Mouse (Mus musculus) thymus, postnatal 36 days (tissue): Measurements from ENCODE around the gene Nsl1.
"Not testable (repeated sequence)": the region's sequence is repeated elsewhere in the genome, so short reads cannot be mapped to it uniquely, and the experiment has no call there.

ENCODE experiments used
- DNase-seq, 2 experiments: peaks; one replicate each; pipeline ENCODE4 v3.0.0; 2022; ENCODE audit warnings: mixed read lengths in 2 of 2

The Nsl1 gene

GRCm38 (mm10) chr1:191062781-191063485 lies at the start of gene Nsl1, which contains the start of gene Tatdn3:
Nsl1 (plus strand) TSS chr1:191063012.
Tatdn3 (minus strand) TSS chr1:191062932.
- DNase-seq, result peak; percentile 86 to 91

DNA sequence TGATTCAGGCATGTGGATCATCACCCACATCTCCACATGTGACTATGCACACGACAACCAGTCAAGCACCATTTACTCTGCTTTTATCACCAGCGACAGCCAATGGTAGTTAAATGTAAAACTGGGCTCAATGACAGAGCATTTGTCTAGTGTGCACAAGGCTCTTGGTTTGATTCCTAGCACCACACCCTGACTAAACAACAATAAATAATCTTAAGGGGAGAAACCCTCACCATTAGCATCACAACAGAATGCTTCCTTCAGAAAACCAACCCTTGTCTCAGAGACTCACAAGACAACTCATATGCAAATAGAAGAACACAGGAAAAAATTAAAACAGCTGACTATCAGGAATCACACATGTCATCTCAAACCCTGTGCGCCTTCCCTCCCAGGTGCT lies 48.5 kb upstream of the Nsl1 start:
- DNase-seq, result no peak

DNA sequence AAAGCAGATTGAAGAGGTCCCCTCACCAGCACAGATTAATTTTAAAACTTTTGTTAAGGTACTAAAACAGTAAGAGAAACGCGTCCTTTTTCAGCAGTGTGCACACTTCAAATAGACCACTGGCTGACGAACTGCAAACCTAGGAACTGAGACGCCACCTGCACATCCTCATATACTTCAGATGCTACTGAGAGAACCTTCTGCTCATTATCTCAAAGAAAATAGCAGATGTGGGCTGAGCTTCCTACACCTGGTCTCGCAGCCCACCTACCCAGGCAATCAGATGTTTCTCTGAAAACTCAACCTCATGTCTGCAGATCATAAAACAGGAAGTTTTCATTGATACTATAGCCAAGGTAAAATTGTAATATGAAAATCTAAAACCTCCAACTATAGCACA lies 43.0 kb upstream of the Nsl1 start:
- peak; percentile 6 to 45 for DNase-seq

DNA sequence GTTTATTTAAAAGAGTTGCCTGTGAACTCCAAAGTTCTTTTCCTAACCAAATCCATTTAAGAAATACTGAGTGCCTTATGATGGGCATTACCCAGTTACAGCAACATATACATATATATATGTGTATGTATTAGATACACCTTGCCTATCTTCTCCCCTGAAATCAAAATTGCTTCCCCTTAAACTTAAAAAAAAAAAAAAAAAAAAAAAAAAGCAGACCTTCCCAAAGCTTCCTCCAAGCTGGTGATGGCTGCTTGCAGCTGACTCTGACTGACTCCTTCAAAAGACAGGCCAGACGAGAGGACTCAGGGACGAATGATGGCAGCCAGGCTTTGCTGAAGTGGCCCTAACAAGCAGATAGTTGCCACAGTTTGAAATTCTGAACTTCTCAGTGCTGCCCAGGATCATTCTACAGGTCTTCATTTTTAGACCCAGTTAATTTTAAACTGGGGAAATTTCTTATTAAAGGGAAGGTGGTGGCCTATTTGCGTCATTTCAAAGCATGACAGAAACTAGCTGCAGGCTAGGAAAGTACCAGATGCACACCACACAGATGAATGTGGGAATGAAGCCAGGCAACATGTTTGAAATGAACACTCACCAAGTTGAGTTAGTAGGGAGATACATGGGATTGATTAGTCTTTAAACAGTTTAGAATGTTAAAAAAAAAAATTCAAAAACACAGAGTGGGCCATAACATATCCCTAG lies 42.4 kb upstream of the Nsl1 start:
- no peak for DNase-seq

- no peak for DNase-seq
Observed at GRCm38 (mm10) chr1:191021016-191021415, 41.8 kb upstream of the Nsl1 start.

GRCm38 (mm10) chr1:191023140-191023539 lies 39.7 kb upstream of the Nsl1 start:
- no peak for DNase-seq

DNA sequence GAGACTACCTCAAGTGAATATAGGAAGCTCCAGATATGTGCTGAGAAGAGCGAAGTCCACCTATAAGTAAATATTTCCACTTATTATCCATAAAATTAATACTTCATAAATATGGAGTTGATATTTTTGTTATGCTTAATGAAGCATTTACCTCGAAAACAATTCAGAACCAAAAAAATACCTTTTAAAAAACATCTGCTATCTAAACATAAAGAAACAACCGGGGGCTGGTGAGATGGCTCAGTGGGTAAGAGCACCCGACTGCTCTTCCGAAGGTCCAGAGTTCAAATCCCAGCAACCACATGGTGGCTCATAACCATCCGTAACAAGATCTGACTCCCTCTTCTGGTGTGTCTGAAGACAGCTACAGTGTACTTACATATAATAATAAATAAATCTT lies 39.0 kb upstream of the Nsl1 start:
- DNase-seq, result not testable (repeated sequence)

DNA sequence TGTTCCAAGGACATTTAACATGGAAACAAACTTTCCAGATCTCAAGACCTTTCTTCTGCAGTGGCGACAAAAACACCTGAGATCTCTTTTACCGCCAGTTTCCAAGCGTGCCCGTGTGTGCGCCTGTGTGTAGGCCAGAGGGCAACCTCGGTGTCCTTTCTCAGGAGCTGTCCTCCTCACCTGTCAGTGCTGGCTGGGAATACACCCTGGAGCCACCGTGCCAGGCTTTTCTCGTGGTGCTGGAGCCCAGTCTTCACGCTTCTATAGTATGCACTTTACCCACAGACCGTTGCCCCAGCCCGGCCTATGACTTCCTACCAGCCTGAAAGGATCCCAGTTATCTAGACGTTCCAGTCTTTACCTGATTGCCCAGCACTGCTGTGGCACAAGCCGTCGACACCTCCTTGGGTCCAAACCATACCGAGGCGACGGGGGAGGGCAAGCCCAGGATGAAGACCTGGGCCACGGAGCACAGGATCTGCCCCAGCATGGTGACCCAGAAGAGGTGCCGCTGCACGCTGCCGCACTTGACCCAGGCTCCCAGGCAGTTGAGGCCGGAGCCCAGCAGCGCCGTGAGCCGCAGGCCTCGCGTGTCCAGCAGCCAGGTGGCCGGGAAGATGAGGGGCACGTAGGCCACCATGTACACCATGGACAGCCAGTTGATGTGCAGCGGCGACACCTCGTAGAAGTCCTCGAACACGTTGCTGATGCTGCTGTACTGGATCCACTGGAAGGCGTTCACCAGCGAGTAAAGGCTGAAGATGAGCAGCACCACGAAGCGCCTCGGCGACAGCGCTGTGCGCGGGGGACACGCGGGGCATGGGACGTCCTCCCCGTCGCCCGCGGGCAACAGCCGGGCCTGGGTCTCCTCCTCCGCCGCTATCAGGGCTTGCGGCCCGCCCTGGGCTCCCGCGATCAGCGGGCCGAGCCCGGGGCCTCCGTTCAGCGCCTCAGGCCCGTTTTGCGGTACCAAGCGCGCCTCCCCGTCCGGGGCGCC lies 37.5 kb upstream of the Nsl1 start:
- DNase-seq, result no peak

DNA sequence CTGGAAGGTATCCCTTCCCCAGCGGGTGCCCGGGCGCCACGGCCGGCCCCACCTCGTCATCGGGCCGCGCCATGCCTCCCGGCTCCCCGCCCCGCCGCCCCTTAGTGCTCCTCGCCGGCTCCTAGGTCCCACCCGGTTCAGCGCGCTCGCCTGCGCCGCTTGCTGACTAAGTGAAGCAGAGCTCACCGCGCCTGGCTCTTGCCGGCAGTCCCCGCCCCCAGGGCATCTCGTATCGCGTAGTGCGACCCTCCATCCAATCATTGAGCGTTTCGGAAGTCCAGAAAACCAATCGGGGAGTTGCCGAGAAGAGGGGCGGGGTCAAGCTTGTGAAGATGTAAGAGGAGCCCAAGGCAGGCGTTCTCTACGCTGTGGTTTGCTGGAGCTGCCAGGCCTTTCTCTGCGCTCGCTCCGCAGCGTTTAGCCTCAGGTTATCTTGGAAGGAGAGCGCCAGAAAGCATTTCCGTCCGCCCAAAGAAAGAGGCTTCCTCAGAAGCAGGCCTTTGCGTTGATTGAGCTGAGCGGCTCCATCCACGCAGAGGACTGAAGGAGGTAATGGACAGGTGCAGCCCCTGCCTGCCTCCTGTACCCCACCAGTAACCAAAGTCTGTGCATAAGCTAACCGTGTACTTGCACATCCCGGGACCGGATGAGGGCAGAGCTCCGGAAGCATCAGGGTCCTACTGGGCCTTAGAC lies 36.6 kb upstream of the Nsl1 start, which contains the start of gene Flvcr1:
Flvcr1 (minus strand) TSS at position 138 of the 693 bp plus-strand sequence.
- DNase-seq, result peak; percentile 98 to 99

DNA sequence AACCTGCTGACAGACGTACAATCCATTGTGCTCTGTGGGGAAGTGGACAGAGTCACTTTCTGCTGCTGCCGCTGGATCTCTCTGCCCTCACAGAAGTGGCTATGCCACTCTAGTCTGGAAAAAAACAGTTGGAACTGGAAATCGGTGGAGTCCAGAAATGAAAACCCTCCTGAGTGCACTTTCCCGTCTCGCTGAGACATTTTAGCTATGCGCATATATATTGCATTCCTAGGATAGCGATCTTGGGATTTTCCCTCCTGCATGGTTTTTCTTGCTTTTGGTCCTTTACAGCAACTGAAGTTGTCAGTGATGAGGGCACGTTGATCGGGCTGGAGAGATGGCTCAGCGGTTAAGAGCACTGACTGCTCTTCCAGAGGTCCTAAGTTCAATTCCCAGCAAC lies 32.6 kb upstream of the Nsl1 start:
- no peak for DNase-seq

GRCm38 (mm10) chr1:191030922-191031425 lies 31.8 kb upstream of the Nsl1 start:
- DNase-seq, result not testable (repeated sequence)

- no peak for DNase-seq
Observed at GRCm38 (mm10) chr1:191035649-191036048, 27.2 kb upstream of the Nsl1 start.

- no peak for DNase-seq
Observed at GRCm38 (mm10) chr1:191036554-191037334, 26.1 kb upstream of the Nsl1 start, which contains the start of gene Spata45. Spata45 (plus strand) TSS chr1:191036639.

GRCm38 (mm10) chr1:191037999-191038398 lies 24.8 kb upstream of the Nsl1 start:
- no peak for DNase-seq

DNA sequence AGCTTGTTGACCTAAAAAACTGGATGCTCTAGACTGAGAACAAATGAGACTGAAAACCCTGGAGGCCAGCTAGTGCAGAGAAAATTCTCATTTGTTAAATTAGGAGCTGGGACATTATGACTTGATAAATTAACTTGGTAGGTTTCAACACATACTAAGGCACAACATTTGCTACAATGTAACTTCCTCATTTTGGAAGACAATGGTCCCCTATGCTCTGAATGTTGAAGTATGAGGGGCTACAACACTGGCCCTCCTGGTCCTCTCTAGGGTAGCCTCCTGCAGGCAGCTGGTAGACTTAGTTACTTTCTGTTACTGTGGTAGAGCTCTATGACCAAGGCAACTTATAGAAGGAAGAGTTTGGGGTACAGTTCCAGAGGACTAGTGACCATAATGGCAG lies 21.5 kb upstream of the Nsl1 start:
- no peak for DNase-seq

DNA sequence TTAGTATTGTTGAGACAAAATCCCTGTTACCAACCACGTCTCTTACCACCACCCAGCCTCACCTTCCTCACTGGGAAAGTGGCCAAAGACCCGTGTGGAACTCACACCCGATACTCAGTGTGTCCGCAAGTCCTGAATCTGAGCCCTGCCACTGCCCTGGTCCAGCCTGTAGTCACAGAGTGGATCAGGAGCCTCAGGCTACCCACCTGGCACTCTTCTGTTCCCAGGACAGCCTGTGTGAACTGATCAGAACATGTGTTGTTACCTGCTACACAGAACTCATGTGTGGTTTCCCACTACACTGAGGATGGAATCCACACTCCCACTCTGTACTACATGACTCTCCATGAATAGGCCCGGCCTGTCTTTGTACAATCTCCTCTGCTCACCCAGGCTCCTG lies 20.7 kb upstream of the Nsl1 start:
- no peak for DNase-seq

GRCm38 (mm10) chr1:191042688-191043087 lies 20.1 kb upstream of the Nsl1 start:
- DNase-seq, result no peak

GRCm38 (mm10) chr1:191045264-191045663 lies 17.5 kb upstream of the Nsl1 start:
- DNase-seq, result no peak

GRCm38 (mm10) chr1:191046231-191046824 lies 16.5 kb upstream of the Nsl1 start:
- no peak for DNase-seq

DNA sequence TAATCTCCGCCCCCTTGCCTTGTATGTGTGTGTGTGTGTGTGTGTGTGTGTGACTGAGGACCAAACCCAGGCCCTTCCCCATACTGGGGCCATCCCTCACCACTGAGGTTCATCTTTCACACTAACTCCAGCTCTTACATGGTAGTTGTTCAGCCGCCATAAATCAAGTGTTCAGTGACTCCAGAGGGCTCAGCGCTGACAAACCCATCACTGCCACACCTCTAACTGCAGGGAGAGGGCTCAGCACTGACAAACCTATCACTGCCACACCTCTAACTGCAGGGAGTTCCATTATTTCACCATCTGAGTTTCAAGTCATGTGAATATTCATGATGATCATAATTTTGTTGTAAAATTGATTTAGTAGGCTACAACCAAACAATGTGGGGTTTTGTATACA lies 9.3 kb upstream of the Nsl1 start:
- DNase-seq, result no peak
